Mouse (Mus musculus) R1 (cell line): ENCODE data around the gene Foxp1.

Experiments
- DNase-seq: peaks from one replicate; pipeline ENCODE4 v3.0.0-alpha.2; 2018; ENCODE audit warnings: low read depth, low spot score

The Foxp1 gene

DNA sequence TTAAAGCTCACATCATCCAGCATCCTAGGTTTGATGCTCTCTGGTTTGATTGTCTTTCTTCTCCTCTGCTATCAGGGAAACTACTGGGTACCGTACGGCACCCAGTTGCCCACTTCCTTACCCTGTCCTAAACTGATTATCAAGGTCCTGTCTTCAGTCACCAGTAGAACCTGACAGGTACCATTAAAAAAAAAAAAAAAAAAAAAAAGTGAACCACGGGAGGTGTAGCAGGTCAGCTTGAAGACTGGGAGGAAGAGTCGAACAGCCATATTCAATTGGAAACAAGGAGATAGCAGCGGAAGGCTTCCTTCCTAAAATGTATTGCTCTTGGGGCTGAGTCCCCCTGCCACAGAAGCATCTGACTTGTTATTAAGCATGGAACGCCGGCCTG, 425.8 kb downstream of the Foxp1 start:
- DNase-seq = no peak

DNA sequence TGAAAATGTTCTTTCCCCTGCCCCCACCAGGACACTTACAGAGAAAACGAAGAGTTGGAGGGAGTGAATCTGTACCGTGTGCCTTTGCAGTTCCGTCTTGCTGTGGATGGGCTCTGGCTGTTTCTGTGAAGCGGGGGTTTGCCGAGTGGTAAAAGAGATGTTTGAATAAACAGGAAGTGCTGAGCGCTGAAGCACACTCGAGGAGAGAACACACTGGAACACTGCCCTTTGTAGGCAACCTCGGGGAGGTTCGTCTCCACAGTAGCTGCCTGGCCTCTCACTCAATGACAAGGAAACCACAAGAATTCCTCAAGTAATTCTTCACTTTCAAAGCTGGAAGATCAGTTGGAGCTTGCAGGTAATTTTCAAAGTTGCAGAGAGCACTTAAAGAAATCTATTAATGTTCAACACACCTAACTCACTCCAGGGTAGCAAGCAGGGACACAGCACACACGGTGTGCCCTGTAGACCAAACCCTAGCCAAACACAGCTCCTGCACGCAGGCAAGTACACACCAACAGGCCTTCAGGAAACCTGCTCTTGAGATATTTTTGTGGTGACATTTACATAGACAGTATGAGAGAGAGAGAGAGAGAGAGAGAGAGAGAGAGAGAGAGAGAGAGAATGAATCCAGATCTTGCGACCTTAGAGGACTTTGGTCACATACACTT, 426.3 kb downstream of the Foxp1 start:
- DNase-seq = peak; percentile 42

DNA sequence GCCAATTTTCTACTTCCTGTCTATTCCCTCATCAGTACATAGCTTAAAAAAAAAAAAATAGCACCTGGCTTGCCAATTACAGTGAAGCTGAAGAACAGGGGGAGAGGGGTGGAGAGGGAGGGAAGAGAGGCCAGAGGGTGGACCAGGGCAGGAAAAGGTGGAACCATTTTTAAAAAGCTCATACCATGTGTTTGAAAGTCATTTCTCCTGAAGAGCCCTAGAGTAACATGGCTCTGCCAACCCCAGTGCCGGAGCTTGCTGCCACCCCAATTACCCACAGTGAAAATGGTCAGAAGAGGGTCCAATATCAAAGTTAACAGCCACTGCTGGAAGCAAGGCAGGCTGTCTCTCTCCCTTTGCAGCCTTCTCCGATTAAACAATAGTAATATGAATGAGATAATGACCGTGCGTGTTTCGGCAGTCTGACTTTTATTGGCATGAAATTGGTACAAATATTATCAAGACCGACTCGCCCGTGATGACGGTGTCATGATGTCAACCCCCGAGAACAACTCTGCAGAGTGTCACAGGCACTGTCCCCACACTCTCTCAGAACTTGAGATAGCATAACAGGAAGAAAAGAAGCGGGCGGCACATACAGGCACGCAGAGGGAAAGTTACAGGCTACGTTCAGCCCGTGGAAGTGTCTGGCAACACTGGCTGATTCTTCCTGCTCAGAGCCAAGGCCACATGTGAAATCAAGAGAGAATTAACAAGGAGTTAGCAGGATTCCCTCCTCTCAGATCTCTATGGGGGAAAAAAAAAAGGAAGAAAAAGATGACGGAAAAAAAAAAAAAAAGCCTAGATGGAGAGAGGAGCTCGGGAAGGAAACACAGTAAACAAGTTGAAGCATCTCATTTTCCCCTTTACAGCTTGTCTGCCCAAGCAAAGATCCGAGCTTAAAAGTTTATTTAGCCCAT, 427.1 kb downstream of the Foxp1 start:
- no peak for DNase-seq

DNA sequence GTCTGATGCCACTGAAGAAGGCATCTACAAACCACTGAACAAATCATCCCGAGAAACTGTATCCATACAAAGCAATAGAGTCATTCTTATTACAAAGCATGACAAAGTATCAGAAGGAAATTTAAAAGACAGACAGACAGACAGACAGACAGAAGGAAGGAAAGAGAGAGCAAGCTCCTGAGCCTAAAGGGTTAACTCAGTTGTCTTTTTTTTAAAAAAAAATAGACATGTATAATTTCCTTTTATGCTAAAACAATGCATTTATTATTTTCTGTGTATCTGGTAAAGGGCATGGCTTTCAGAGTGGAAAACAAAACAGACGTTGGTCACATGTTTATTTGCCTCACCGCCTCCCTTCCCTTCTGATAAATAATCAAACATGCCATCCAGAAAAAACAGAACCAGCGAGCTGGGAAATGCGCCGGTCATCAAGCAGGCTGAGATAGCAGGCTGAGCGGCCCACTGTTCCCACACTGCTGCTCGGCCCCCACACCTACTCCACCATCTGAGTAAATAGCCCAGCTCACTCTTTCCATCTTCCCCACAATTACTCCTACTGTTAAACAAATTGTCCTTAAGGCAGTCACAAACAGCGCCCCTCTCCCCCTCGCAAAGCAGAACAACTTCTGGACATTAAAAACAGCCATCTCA, 428.1 kb downstream of the Foxp1 start:
- no peak for DNase-seq

DNA sequence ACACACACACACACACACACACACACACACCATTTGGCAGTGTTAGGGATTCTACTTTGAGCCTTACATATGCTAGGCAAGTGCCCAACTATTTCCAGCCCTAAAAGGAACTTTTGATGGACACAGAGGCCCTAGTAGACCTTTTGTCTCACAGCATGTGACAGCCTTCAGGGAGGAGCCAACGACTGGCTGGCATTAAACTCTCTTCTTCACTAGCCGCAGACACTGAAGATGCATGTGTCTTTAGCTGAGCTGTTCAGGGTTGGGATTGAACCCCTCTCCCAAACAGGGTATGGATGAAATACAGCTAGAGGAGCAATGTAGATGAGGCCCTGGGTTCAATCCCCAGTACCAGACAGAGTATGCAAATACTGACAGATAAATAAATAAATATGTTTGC, 428.7 kb downstream of the Foxp1 start:
- no peak for DNase-seq

DNA sequence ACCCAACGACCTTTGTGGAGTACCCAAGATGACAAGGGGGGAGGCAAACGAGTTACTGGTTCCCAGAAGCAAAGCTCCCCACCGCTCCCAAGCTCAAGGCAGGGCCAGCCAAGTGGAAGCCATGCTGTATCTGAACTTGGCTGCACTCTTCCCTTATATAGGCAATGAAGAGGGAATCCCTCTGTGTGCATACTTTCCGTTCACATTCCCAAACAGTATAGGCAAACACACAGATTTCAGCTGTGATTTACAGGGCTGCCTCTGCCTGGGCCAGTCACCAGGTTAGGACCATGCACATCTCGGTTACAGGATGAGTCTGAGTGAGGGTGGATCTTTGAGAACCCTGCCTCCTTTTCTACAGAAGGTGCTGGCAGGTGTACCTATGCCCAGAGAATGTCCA, 429.3 kb downstream of the Foxp1 start:
- no peak for DNase-seq

DNA sequence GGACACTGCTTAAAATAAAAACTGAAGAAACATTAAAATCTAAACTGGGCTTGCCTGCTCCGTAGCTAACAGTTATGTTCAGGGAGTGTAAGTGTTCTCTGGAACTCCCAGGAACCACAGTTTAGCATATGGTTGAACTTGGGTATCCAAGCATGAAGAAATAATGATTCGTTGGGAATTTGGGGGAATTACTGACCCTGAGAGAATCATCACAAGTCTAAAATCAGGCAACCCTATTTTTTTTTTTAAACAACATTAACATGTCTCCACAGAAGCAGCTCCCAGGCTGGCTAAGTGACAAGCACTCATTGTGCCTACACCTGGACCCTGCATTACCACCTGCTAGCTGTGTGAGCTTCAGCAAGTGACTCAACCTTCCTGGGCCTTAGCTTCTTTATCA, 430.7 kb downstream of the Foxp1 start:
- DNase-seq = no peak

DNA sequence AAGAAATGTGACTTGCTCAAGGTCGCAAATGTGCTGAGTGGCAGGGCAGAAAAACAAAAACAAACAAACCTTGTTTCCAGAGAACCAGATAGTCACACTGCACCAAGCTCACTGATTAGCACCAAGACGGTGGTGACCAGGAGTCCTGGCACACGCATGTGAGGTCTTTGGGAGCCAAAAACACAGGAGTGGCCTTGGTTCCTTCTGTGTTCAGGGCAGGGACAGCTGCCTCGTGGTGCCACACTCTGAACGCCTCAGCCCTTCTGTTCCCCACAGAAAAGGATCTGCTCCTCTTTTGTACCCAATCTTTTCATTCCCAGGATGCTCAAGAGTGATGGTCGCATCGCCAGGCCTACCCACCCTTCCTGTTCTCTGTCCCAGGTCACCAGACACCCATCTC, 434.9 kb downstream of the Foxp1 start:
- no peak for DNase-seq

DNA sequence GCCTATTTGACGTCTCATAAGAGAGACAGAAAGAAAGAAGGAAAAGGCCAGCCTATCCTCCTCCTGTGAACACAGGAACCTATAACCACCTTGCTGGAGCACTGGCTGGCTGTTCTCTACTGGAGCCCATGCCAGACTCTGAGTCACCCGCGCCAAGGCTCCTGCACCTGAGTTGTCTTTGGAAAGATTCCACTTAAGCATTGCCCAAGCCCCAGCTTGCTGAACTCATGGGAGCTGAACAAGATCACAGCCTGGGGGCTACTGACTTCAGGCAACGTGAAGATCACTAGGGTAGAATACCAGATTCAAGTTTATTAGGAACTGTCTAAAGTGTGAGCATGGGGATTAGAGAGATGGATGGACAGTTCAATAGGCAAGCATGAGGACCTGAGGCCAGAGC, 437.6 kb downstream of the Foxp1 start:
- no peak for DNase-seq

DNA sequence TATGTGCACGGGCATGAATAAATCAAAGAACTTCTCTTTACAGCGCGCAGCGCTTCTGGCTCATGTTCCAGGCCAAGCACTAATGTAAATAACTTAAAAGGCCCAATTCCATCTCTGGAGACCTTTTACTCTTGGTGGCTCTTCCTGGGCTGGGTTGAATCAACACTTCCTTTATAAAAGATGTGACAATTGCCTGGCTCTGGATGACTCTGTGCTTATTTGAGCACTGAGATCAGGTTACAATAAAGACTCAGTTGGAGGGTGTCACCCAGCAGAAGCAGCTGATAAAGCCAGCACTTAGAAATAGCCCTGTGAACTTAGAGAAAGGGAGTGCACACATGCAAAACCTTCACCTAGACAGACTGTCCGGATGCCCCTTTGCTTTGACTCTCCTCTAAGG, 441.3 kb downstream of the Foxp1 start:
- DNase-seq = no peak

DNA sequence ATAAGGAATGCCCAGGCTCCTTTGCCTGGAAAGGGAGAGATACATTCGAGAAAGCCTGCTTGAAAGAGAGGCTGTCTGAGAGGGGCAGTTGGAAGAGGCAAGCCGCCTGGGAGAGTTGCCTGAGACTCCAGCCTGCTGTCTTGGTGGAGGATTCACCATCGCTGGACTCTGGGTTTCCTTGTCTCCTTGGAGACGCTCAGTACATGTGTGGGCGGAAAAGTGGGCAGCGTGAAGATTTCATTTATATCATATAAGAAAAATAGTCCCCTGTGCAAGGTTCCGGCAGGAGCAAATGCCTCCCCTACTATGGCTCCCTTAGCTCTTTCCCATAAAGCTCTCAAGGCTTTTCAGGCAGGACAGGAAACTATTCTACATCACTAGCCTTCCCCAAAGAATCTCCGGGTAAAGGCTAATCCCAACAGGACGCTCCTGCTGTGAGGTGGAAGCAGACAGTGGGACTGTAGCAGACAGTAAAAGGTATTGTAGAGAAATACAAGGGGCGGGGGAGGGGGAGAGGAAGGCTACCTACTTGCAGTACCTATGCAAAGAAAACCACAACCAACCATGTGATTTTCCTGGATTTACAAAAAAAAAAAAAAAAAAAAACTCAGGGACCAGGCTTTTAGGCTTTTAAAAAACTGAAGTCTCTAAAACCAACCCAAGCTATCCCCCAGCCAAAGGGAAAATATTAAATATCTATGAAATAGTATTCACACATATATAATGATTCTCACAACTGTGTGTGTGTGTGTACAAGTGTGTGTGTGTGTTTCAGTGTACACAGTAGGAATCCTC, 443.3 kb downstream of the Foxp1 start:
- peak; percentile 89 for DNase-seq

DNA sequence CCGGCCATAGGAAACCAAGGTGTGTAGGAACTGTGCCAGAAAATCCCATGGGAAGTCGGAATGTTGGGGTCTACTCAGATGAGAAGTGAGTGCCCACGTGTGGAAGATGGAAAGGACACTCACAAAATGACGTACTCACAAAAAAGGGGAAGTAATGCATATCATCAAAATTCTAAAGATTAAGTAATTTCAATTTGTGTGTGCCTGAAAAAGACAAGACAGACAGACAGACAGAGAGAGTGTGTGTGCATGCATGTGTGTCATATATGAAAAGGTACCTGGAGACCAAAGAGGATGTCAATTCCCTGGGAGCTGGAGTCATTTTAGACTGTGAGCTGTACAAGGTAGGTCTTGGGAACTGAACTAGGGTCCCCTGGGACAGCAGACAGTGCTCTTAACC, 444.4 kb downstream of the Foxp1 start:
- no peak for DNase-seq

DNA sequence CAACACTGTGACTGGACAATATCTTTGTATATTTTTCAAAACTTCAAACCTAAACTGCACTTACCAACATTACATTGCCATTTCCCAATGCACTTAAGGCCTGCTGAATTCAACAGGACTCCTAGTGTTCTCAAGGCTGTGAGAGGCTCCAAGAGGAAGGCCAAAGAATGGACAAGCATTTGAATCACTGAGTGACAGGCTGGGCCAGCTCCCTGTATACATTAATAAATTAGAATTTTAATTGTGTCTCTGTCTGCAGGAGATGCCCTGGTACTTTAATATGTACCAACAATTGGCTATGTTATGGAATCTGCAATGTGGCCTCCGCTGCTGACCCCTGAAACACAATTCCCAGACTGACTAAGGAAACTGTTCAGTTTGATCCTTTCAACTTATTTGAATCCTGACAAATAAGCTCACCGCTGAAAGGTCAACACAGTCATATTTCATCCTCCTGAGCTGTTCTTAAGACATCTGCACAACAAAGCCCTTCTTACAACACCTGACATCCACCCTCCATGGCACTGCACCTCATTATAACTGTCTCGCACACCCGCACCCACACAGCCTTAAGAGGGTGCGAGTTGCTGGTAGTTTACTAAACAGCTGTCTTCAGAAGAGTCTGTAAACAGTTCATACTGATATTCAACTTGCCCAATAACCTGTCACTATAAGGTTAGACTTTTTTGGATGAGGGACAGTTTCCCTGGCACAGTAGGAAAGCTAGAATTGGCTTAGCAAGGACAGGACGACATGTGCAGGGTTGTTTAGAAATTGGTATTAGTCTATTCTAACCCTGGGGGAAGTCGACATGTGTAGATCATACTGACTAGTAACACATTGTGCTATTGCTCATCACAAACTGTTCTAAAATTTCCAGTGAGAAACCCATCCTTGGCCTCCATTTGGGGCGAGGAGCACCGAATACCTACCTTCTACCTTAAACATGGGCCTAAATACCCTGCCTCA, 448.9 kb downstream of the Foxp1 start:
- DNase-seq = no peak

DNA sequence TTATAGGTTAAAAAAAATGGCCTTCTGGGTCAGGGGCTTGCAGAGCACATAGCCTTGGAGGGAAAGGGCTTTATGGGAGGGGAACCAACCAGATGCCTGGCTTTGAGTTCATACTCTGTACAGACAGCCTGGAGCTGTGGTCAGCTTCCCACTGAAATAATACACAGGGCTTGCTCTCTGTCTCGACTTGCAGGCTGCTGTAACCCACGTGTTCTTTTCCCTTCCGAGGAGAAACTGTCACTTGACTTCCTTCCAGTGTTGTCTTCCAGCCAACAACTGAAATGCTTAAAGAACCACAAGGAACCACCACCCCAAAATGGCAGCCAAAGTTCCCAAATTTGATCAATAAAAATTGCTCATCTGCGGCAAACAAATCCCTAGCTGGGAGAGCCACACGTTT, 451.8 kb downstream of the Foxp1 start:
- no peak for DNase-seq

DNA sequence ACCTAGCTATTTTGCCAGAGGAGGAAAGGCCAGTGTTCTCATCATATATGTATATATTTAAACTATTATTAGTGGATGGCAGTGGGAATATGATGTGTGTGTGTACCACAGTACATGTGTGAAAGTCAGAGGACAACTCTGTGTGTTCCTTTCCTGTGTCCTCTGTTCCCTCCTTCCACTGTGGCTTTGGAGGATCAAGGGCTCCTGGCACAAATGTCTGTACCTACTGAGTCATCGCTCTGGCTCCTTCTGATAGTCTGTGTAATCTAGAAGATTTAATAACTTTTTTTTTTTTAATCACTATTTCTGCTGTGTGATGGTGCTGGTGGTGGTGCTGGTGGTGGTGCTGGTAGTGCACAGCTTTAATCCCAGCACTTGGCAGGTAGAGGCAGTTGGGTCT, 452.8 kb downstream of the Foxp1 start:
- no peak for DNase-seq

DNA sequence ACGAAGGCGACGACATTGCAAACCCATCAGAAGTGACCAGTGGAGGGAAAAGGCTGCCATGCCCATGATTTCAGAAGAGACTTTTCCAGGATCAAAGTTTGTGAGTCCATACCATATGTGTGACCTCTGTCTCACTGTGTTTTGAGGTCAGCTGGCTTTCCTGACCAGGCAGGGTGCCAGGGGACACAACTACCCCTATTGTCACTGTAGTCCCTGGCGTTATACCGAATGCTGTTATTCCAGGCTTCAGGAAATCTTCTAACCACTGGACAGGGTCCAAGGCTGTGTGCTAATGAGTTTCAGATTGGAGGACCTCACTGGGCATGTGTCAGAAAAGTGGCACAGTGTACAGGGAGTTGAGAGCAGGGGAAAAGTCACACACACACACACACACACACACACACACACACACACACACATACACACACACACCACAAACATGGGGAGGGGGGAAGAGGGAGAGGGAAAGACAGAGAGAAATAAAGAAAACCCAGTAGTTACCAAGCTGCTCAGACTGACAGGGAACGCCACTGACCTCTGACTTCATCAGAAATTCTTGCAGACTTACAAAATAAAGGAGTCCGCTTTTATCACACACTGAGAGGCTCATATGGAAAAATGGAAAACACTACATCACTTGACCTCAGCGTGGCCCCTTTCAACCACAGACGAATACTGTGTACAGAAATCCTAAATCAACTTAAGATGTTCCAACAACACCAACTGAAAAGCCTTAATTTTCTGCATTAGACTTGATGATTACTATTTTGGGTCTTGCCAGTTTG, 456.8 kb downstream of the Foxp1 start:
- no peak for DNase-seq

DNA sequence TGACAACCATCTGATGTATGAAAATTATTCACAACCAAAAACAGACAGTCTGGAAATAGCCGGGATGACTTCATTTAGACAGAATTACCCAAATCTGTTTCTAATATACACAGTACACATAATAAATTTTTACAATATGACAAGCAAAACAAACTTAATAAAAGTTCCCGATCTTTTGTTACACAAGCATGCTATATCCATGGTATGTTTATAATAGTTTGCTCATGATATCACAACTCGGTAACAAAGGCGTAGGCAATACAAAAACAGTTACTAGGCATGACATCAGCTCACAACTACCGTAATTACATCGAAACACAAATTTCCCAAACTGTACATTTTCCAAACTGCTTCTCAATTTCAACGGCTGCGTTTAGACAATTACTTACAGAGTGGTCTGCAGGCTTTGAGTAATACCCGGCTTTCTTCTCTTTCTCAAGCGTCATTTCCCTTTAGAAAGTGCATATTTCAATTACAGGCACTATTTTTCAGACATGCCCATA, 458.5 kb downstream of the Foxp1 start:
- DNase-seq = no peak

DNA sequence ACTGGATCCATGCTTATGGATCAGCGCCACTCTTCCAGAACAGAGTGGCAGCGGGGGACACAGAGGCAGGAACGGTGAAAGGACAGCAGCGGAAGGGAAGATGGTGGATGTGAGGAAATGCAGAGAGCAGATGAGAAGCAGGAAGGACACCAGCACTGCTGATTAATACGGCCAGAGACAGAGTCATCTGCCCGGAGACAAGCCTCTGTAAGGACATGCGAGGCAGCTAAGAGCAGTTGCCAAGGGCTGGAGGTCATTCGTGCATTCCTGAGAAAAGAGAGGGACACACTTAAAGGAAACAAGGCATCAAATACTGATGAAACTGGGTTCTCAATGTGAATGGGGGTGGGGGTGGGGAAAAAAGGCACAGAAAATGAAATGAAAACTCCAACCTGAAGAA, 459.6 kb downstream of the Foxp1 start:
- DNase-seq = no peak

DNA sequence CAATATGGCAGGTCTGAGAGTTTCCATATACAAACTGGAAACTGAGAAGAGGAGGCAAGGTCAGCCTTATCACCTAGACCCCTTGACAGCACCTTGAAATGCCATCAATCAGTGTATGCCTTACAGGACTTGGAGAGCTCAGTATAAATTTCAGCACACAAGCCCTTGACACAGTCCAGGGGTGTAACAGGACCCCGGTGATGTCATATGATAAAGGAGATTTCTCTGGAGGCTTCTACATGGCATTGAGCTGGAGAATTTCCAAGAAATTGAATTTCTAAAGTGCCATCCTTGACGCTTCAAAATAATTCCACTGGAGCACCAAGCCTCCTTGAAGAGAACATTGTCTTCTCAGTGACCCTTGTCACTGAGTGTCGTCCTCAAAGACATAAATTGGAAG, 463.8 kb downstream of the Foxp1 start:
- no peak for DNase-seq

DNA sequence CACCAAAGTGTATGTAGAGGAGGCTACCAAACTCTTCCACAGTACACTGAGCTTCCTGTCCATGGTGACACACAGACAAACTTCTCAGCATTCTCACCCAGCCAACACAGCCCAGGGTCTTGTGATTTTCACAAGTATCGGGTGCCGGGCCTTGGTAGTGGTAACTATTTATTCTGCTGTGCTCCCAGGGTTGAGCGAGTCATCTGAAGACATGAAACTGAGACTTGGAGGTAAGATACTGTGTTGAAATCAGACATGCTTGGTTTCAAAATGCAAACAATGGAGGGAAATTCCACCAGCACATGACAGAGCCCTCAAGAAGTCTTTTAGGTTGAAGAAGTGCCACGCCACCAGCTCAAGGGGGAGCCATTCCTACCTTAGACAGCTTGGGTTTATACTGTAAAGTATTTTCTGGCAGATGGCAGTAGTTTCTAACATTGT, 465.4 kb downstream of the Foxp1 start:
- DNase-seq = no peak
